Mouse (Mus musculus) megakaryocyte, embryonic 14.5 days (primary cell): ENCODE measurements at regions not wholly inside any gene's neighbourhood (a gene's known extent, or its start where the extent isn't known, plus 50 kb on each side); places are given as distances from the start of the nearest gene placed in this dataset.

Experiments used
- H3K27me3 ChIP-seq: replicated peaks from 2 replicates; pipeline ENCODE3; 2012; ENCODE audit warnings: inconsistent platforms
- H3K36me3 ChIP-seq: replicated peaks from 2 replicates; pipeline ENCODE3; 2012; ENCODE audit warnings: low read length, inconsistent platforms, mixed read lengths
- H3K4me1 ChIP-seq: 2 replicates; pipeline ENCODE4 v1.6.1; 2012; ENCODE audit warnings: inconsistent platforms
- H3K4me3 ChIP-seq: replicated peaks from 2 replicates; pipeline ENCODE3; 2012; ENCODE audit warnings: moderate library complexity, mild to moderate bottlenecking, inconsistent platforms
- H3K9me3 ChIP-seq: 2 replicates; pipeline ENCODE4 v1.6.1; 2012; ENCODE audit warnings: inconsistent platforms
- FLI1 ChIP-seq: IDR thresholded peaks from 2 replicates; pipeline ENCODE4 v1.6.1; 2012; ENCODE audit warnings: low read length, inconsistent platforms, mixed read lengths
- GATA1 ChIP-seq: IDR thresholded peaks from 3 replicates; pipeline ENCODE4 v1.6.1; 2012; ENCODE audit warnings: mixed read lengths, low read length, inconsistent platforms, borderline replicate concordance

DNA sequence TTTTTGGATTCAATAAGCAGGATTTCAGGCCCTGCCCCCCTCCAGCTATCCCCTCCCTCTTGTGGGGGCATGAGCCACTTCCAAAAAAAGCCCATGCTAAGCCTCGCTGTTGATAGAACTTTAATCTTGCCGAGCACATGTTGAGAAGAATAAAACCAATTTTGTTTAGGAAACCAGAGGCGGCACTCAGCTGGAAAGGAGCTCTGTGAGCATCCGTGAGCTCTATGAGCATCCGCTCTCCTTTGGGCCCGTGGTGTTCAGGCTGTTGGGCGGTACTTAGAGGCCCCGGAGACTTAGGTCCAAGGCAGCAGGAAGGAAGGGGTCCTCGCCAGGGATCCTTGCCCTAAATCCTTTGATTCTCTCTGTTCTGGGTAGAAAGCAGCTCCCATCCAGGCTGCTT is 117.0 kb downstream of the Tle3 start:
- Histone ChIP-seq H3K4me1 (no peaks in the 10 kb centered on the region), H3K36me3 (no peaks in the 10 kb centered on the region), H3K27me3 (peaks cover 74% of the 10 kb centered on the region), H3K9me3 (peaks cover under 1% of the 10 kb centered on the region), H3K4me3 (no peak overlapping the region)
- TF ChIP-seq FLI1 (no peak), GATA1 (no peak)

DNA sequence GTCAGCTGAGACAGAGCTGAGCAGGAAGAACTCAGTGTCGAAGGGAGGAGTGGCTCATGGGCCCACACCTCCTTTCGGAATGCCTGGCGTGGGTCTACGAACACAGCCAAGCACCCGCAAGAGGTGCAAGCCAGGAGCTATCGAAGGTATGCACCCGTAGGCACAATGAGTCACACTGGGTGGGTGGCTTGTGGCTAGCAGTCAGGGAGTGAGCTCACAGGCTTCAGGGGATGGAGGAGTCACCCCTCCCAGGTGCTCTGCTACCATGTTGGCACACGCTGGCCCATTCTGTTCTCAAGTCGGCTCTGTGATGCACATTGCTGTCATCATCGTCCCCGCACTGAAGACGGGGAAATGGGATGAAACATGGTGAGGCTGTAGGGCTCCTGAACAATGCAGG is 115.7 kb downstream of the Tle3 start:
- Histone ChIP-seq H3K4me3 (no peak overlapping the region), H3K4me1 (no peaks in the 10 kb centered on the region), H3K9me3 (peaks cover 11% of the 10 kb centered on the region), H3K27me3 (peaks cover 69% of the 10 kb centered on the region), H3K36me3 (no peaks in the 10 kb centered on the region)
- no peak for TF ChIP-seq FLI1
- no peak for TF ChIP-seq GATA1

DNA sequence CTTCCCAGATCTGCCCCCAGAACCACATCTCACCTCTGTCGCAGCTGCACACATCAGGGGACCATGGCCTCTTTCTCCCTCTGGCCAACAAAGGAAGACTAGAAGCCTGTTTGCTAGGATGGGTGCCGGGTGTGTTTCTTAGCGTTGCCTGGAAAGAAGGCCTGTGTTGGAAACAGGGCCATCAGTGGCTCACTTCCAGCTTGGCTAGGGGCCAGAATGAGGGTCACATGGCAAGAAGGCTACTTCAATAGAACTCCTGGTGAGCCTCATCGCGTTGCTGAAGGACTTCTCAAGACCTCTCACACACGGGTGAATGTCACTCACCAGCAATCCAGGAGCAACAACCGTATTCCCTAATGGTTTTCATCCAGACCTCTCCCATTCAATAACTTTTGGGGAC is 115.0 kb downstream of the Tle3 start:
- peaks cover 68% of the 10 kb centered on the region for H3K27me3 ChIP-seq
- TF ChIP-seq FLI1 (no peak), GATA1 (no peak)
- H3K4me1 ChIP-seq = no peaks in the 10 kb centered on the region
- H3K9me3 ChIP-seq = peaks cover 11% of the 10 kb centered on the region
- no peaks in the 10 kb centered on the region for H3K36me3 ChIP-seq
- no peak overlapping the region for H3K4me3 ChIP-seq

DNA sequence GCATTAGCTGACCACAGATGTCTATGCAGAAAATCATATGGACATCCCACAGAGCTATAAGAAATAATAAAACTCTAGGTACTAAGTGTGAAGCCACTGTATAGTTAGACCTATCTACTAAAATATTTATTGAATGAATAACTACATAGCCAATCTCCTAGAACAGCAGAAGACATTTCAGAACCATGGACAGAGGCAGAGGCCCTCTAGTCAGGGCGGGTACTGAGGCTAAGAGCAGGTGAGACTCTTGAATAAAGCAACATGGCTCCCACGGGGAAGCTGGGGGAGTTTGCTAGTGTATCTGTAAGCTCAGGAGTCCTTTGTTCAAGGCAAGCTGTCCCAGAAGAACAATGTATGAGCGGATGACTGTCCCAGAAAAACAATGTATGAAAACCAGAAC is 112.2 kb downstream of the Tle3 start:
- Histone ChIP-seq H3K27me3 (peaks cover 68% of the 10 kb centered on the region), H3K36me3 (no peaks in the 10 kb centered on the region), H3K4me3 (no peak overlapping the region), H3K9me3 (peaks cover 14% of the 10 kb centered on the region), H3K4me1 (peaks cover 10% of the 10 kb centered on the region)
- TF ChIP-seq GATA1 = no peak
- no peak for TF ChIP-seq FLI1

DNA sequence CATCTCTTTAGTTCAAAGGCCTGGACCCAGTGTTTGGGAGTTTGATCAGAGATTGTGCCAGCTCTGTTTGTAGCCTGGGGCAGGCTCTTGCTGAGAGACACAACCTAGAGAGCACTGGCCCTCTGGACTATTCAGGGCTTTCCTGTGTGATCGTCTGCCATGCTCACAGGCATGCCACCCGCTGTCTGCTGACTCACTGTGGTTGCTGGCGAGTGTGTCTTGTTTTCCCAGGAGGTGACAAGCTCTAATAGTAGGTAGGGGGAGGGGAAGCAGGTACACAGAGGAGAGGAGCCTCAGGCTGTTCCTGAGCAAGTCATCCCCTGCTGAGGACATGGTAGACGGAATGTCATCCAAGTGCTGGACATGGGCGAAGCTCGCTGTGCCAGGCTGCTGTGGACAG is 107.5 kb downstream of the Tle3 start:
- Histone ChIP-seq H3K36me3 (no peaks in the 10 kb centered on the region), H3K27me3 (peaks cover 68% of the 10 kb centered on the region), H3K4me1 (peaks cover 21% of the 10 kb centered on the region), H3K4me3 (peak overlapping the region; percentile 80), H3K9me3 (peaks cover 14% of the 10 kb centered on the region)
- TF ChIP-seq GATA1 (no peak), FLI1 (no peak)

DNA sequence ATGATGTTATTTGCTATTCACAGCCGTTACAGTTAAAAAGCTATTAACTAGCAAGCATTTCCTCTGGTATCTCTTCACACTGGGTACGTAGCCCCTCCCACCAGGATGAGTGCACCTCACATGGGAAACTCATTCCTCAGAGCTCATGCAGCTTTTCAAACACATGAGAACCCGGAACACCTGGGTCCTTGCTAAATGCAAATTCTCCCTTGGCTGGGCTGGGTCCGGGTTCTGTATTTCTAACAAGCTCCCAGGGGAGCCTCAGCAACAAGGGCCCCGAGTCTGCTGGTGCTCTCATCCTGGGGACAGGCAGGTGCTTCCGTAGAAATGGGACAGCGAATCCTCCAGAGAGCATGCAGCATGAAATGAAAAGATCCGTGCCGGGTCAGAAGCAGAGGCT is 106.7 kb downstream of the Tle3 start:
- Histone ChIP-seq H3K27me3 (peaks cover 72% of the 10 kb centered on the region), H3K9me3 (peaks cover 10% of the 10 kb centered on the region), H3K4me1 (peaks cover 21% of the 10 kb centered on the region), H3K36me3 (no peaks in the 10 kb centered on the region), H3K4me3 (no peak overlapping the region)
- no peak for TF ChIP-seq FLI1
- TF ChIP-seq GATA1 = no peak

DNA sequence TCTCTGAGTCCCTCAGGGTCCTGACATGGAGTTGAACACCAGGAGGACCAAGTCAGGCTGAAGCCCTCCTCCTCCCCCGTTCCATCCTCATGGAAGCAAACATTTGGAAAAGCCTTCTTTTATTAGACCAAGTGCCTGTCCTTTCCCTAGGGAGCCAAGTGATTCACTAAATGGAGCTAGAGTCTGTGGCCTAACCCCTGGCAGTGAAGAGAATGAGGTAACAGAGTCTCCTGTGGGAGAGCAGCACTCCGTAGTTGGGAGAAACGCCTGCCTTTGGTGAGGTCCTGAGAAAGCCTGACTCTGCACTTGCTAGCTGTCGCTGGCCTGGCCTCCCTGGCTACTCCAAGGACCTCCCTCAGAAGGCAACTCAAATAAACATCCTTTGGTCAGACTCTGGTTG is 104.2 kb downstream of the Tle3 start:
- no peaks in the 10 kb centered on the region for H3K9me3 ChIP-seq
- TF ChIP-seq GATA1 = no peak
- no peak for TF ChIP-seq FLI1
- H3K27me3 ChIP-seq = peaks cover 70% of the 10 kb centered on the region
- no peaks in the 10 kb centered on the region for H3K36me3 ChIP-seq
- H3K4me1 ChIP-seq = peaks cover 21% of the 10 kb centered on the region
- H3K4me3 ChIP-seq = no peak overlapping the region

DNA sequence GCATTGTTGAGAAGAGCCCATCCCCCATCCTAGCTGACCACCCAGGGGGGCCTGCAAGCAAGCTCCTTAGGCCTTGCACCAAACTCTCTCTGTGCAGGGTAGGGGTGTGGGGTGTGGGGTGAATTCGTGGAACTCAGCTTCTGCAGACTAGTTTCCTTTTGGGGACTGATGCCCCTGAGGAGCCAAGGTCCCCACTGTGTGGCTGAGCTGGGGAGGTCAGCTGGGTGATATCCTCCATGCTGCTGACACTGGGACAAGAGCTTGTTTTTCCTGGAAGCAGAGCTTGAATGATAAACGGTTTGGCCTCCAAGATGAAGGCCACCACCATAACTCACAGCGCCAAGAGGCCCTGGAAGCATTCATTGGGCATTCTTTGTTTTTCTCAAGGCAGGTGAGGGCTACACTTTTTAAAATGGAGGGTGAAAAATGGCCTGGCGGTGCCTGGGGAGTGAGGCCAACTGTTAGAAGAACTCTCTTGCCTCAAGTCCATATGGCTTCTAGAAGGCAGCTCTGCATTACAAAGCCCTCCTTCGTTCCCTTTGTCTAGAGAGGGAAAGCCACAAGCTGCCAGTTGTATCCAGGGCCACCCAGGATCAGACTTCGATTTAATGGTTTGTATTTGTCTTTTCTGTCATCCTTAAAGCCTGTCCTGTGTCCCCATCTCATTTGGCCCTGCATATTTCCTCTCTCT is 98.8 kb downstream of the Tle3 start:
- no peak overlapping the region for H3K4me3 ChIP-seq
- H3K9me3 ChIP-seq = peaks cover 24% of the 10 kb centered on the region
- H3K36me3 ChIP-seq = no peaks in the 10 kb centered on the region
- TF ChIP-seq FLI1 = no peak
- TF ChIP-seq GATA1 = no peak
- H3K27me3 ChIP-seq = peaks cover 65% of the 10 kb centered on the region
- H3K4me1 ChIP-seq = 0 out of 2 replicates have a peak, but pooled peaks cover 4% of the 10 kb centered on the region

DNA sequence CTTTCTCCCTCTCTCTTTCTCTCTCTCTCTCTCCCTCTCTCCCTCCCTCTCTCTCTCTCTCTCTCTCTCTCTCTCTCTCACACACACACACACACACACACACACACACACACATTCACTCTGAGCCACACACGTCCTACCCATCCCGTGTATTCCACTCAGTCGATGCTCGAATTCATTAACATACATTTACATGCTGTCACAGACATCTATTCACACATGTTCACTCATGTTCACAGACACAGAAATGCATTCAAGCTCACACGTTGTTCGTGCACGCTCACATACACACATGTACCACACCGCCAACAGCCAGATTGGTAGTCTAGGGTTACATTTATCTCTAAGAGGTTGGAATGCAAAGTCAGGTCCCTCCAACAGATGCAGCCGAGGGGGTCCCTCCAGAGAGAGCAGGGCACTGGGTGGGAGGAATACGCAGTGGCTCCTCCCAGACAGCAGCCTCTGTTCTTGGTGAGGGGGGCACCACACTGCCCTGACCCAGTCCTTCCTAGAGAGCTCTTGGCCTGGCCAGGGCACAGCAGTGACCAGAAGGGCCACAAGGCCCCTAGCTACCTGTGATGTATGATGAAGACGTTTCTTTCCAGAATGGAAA is 96.8 kb downstream of the Tle3 start:
- TF ChIP-seq FLI1 (no peak), GATA1 (no peak)

DNA sequence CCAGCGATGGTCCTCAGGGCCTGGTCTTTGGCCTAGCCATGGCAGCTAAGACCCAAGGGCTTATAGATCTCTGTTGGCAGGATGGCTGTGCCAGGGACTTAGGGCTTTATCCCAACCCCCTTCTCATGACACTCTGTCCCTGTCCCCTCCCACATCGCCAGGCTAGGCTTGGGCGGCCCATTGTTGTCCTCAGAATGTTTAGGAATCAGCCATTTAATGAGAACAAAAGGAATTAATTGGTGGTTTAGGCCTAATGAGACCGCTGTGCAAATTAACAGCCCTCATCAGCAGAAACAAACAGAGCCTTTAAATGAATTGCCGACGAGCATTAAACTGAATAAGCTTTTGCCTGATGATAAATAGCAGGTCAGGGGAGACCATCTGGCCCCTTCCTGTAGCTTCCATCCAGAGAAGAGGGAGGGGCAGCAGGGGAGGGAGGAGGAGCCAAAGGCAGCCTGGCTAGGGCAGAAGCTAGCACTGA is 96.2 kb downstream of the Tle3 start:
- H3K4me3 ChIP-seq = no peak overlapping the region
- peaks cover 60% of the 10 kb centered on the region for H3K27me3 ChIP-seq
- H3K36me3 ChIP-seq = no peaks in the 10 kb centered on the region
- H3K9me3 ChIP-seq = peaks cover 41% of the 10 kb centered on the region
- TF ChIP-seq GATA1 (no peak), FLI1 (no peak)
- H3K4me1 ChIP-seq = 0 out of 2 replicates have a peak, but pooled peaks cover 4% of the 10 kb centered on the region

More for the DNA sequence above, 96.8 kb downstream of the Tle3 start:
- Histone ChIP-seq H3K4me3 (no peak overlapping the region), H3K9me3 (peaks cover 41% of the 10 kb centered on the region), H3K27me3 (peaks cover 60% of the 10 kb centered on the region), H3K4me1 (0 out of 2 replicates have a peak, but pooled peaks cover 4% of the 10 kb centered on the region), H3K36me3 (no peaks in the 10 kb centered on the region)
